Mouse (Mus musculus): ENCODE data around the gene Fut2.
"Not testable (repeated sequence)": the region's sequence is repeated elsewhere in the genome, so short reads cannot be mapped to it uniquely, and the experiment has no call there.

Gene Fut2

GRCm38 (mm10) chr7:45677627-45678295, 11.6 kb upstream of the Fut2 start:
- no peak for DNase-seq (ENCODE audit: low spot score in 2 of 2)

GRCm38 (mm10) chr7:45668921-45669320, 2.7 kb upstream of the Fut2 start:
- DNase-seq (ENCODE audit: low spot score in 2 of 2), result no peak

- no peak for DNase-seq (ENCODE audit: low spot score in 2 of 2)
Measured at GRCm38 (mm10) chr7:45667761-45668160, 1.6 kb upstream of the Fut2 start.

- no peak for DNase-seq (ENCODE audit: low spot score in 2 of 2)
Measured at GRCm38 (mm10) chr7:45665303-45666138, 673 bp downstream of the Fut2 start.

- DNase-seq (ENCODE audit: low spot score in 2 of 2), result not testable (repeated sequence)
Measured at GRCm38 (mm10) chr7:45661702-45662101, 4.5 kb downstream of the Fut2 start.

- no peak for DNase-seq (ENCODE audit: low spot score in 2 of 2)
Measured at GRCm38 (mm10) chr7:45660746-45661478, 5.3 kb downstream of the Fut2 start.

- no peak for DNase-seq (ENCODE audit: low spot score in 2 of 2)
Measured at GRCm38 (mm10) chr7:45654424-45655047, 11.7 kb downstream of the Fut2 start.

GRCm38 (mm10) chr7:45650484-45650883, 15.7 kb downstream of the Fut2 start:
- not testable (repeated sequence) for DNase-seq (ENCODE audit: low spot score in 2 of 2)

GRCm38 (mm10) chr7:45649351-45649750, 16.8 kb downstream of the Fut2 start:
- DNase-seq (ENCODE audit: low spot score in 2 of 2), result no peak

GRCm38 (mm10) chr7:45646671-45647070, 19.5 kb downstream of the Fut2 start:
- no peak for DNase-seq (ENCODE audit: low spot score in 2 of 2)

GRCm38 (mm10) chr7:45645591-45645971, 20.6 kb downstream of the Fut2 start:
- no peak for DNase-seq (ENCODE audit: low spot score in 2 of 2)

GRCm38 (mm10) chr7:45644872-45645590, 21.2 kb downstream of the Fut2 start:
- no peak for DNase-seq (ENCODE audit: low spot score in 2 of 2)

- no peak for DNase-seq (ENCODE audit: low spot score in 2 of 2)
Measured at GRCm38 (mm10) chr7:45644183-45644582, 22.0 kb downstream of the Fut2 start.

- DNase-seq (ENCODE audit: low spot score in 2 of 2), result peak; percentile 79 to 84
Measured at GRCm38 (mm10) chr7:45643441-45644178, 22.6 kb downstream of the Fut2 start.

GRCm38 (mm10) chr7:45642503-45643255, 23.5 kb downstream of the Fut2 start:
- DNase-seq (ENCODE audit: low spot score in 2 of 2), result no peak

GRCm38 (mm10) chr7:45642083-45642482, 24.1 kb downstream of the Fut2 start:
- DNase-seq (ENCODE audit: low spot score in 2 of 2), result no peak

- no peak for DNase-seq (ENCODE audit: low spot score in 2 of 2)
Measured at GRCm38 (mm10) chr7:45641391-45642040, 24.7 kb downstream of the Fut2 start.

GRCm38 (mm10) chr7:45640191-45640957, 25.8 kb downstream of the Fut2 start:
- DNase-seq (ENCODE audit: low spot score in 2 of 2), result no peak

Measured in spleen, postnatal 36 days (tissue).